Mouse (Mus musculus) heart, adult 8-10 months (tissue): Measurements from ENCODE around the gene Notch4. TPM values are rescaled to one million over a fixed set of nuclear protein-coding genes. Genes with fewer than 3 reads are reported as not detected.

ENCODE experiments used
- DNase-seq: peaks from one replicate; pipeline ENCODE4 v3.0.0; 2022; ENCODE audit warnings: low spot score
- total RNA-seq, 4 experiments: library from RNA; stranded (reverse); gene quantifications; 2 replicates each; pipeline ENCODE4 v1.2.4; 2022

Gene Notch4
- total RNA-seq, 4 experiments from 2014 or later: 25.7 to 32.7 (median 28.6) TPM

- no peak for DNase-seq
Measured at GRCm38 (mm10) chr17:34571875-34572274, 7.8 kb downstream of the Notch4 start.

GRCm38 (mm10) chr17:34572361-34572760 is 8.3 kb downstream of the Notch4 start:
- no peak for DNase-seq

GRCm38 (mm10) chr17:34576577-34576976 is 12.5 kb downstream of the Notch4 start:
- no peak for DNase-seq

GRCm38 (mm10) chr17:34578070-34578469 is 14.0 kb downstream of the Notch4 start:
- DNase-seq: no peak

GRCm38 (mm10) chr17:34582528-34582927 is 18.5 kb downstream of the Notch4 start:
- no peak for DNase-seq

- DNase-seq: no peak
Measured at GRCm38 (mm10) chr17:34583397-34583796, 19.3 kb downstream of the Notch4 start.

- no peak for DNase-seq
Measured at GRCm38 (mm10) chr17:34583819-34584218, 19.8 kb downstream of the Notch4 start.

- no peak for DNase-seq
Measured at GRCm38 (mm10) chr17:34585121-34585520, 21.1 kb downstream of the Notch4 start.

GRCm38 (mm10) chr17:34585877-34586771 is 22.1 kb downstream of the Notch4 start:
- DNase-seq: no peak

GRCm38 (mm10) chr17:34586796-34587422 is 22.8 kb downstream of the Notch4 start:
- peak; percentile 79 for DNase-seq

- peak; percentile 93 for DNase-seq
Measured at GRCm38 (mm10) chr17:34587423-34587811, 23.3 kb downstream of the Notch4 start.

- no peak for DNase-seq
Measured at GRCm38 (mm10) chr17:34587814-34588213, 23.7 kb downstream of the Notch4 start.

GRCm38 (mm10) chr17:34588767-34589166 is 24.7 kb downstream of the Notch4 start:
- no peak for DNase-seq

GRCm38 (mm10) chr17:34589206-34589605 is 25.1 kb downstream of the Notch4 start:
- no peak for DNase-seq

- peak; percentile 79 for DNase-seq
Measured at GRCm38 (mm10) chr17:34589681-34590101, 25.6 kb downstream of the Notch4 start, which contains the start of gene Gpsm3. Gene Gpsm3 (plus strand): TSS chr17:34589806.

GRCm38 (mm10) chr17:34590154-34590987 is 26.3 kb downstream of the Notch4 start:
- DNase-seq: no peak

GRCm38 (mm10) chr17:34591029-34591993 is 27.2 kb downstream of the Notch4 start, which contains the start of gene Pbx2:
Gene Pbx2 (plus strand): TSS chr17:34591266.
- no peak for DNase-seq

GRCm38 (mm10) chr17:34591994-34592375 is 27.9 kb downstream of the Notch4 start:
- peak; percentile 76 for DNase-seq

- no peak for DNase-seq
Measured at GRCm38 (mm10) chr17:34592581-34593549, 28.8 kb downstream of the Notch4 start.
